Mouse (Mus musculus) E14TG2a.4 (cell line): ENCODE data around the gene Cmtm1.

Source experiments
- CTCF ChIP-seq: conservative IDR thresholded peaks from 2 replicates; pipeline ENCODE4 v1.5.1; 2014; ENCODE audit warnings: low read length
- NANOG ChIP-seq: IDR thresholded peaks from 2 replicates; pipeline ENCODE4 v1.6.1; 2014; ENCODE audit warnings: borderline replicate concordance, low read length, mixed read lengths
- POU5F1 ChIP-seq: IDR thresholded peaks from 2 replicates; pipeline ENCODE4 v1.6.1; 2014; ENCODE audit warnings: low read length, borderline replicate concordance

GRCm38 (mm10) chr8:104346706-104347105, 36.8 kb upstream of the Cmtm1 start:
- TF ChIP-seq CTCF (no peak), POU5F1 (no peak), NANOG (no peak)
